Mouse (Mus musculus) monocyte, adult 2 months (primary cell): ENCODE data around the gene Ift52.
"Not testable (repeated sequence)": the region's sequence is repeated elsewhere in the genome, so short reads cannot be mapped to it uniquely, and the experiment has no call there.

Source experiments
- DNase-seq, 2 experiments: peaks; one replicate each; pipeline ENCODE4 v3.0.0; 2022; ENCODE audit warnings: low spot score in 2 of 2, low read depth in 1 of 2

Gene Ift52

DNA sequence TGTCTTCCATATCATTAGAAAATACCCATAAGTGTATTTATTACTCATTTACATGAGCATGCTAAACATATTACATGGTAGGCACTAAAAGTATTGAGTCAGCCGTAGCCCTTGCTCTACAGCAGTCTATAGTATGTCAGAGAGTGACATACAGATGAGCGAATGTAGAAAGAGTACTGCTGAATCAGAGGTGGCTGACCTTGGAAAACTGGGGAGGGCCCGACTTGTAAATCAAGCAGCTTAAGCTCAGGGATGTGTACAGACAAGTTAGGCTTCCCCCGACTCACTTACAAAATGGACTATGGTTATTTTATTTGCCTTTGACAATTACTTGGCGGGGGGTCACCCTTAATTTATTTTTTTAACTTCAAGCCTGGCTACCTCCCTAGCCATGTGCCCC lies 14.1 kb downstream of the Ift52 start:
- DNase-seq = no peak

DNA sequence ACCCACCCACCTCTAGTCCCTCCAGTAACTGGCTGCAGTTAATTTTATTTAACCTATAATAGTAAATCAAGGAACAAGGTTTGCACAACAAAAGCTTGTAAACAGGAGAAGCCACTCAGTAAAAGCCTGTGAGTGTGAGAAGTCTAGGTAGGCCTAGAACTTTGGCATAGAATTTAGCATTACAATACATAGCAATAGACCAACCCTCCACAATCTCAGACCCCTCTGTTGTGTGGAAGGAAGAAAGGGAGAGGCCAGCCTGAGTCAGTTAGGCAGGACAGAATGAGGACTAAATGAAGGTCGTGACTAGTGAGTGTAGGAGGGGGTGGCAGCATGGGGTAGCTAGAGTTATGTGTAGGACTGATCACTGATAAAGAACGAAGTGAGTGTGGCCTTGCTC lies 14.6 kb downstream of the Ift52 start:
- DNase-seq = no peak

DNA sequence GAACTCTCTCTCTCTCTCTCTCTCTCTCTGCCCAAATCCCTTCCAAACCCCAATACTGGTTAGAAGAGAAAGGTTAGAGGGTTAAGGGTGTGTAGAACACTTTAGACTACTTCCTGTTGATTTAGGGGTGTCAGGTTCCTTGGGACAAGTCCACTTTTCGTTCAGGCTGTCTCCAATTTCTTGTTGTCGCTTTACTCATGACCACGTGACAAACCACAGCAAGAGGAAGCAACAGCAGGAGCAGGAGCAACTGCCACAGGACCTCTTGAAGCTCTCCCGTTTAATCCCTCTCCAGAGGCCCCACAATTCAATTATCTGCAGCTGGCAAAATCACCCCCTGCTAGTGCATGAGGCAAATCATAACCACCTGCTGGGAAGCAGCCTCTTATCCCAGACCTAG lies 15.5 kb downstream of the Ift52 start:
- DNase-seq = no peak

DNA sequence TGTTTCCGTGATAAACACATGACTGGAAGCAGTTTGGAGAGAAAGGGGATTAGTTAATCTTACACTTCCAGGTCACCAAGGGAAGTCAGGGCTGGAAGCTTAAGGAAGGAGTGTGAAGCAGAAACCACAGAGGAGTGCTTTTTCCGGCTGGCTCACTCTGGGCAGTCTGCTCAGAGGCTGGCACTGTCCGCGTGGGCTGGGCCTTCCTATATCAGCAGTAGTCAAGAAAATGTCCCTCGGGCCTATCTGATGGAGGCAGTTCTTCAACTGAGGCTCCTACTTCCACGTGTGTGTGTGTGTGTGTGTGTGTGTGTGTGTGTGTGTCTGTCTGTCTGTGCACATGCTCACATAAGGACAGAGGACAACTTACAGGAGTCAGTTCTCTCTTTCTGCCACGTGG lies 22.8 kb downstream of the Ift52 start:
- DNase-seq = no peak

DNA sequence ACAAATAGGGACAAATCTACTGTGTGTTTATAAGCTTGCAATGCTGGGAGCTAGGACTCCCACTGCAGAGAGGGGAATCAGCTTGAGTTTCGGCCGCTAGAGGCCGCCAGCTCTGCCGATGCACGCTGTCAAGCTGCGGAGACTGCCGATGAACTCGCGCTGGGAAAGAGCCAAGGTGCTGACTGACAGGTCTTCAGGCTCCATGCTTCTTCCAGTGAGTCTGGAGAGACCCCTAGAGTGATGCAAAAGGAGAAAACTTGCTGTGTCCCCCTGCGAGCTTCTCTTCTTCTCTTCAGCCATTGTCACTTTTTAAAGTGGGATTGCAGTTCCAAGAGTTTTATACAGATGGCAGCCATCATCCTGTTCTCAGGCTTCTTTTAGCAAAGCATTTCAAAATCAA lies 31.0 kb downstream of the Ift52 start:
- peak in 1 of 2 experiments; percentile 7 for DNase-seq

DNA sequence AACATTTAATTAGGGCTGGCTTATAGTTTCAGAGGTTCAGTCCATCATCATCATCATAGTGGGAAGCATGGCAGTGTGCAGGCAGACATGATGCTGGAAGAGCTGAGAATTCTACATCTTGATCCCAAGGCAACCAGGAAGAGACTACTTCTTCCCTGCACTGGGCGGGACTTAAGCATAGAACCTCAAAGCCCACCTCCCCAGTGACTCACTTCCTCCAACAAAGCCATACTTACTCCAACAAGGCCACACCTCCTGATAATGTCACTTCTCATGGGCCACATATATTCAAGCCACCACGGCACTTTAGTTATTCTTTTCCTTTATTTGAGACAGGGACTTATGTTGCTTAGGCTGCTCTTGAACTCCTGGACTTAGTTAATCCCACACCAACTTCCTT lies 32.0 kb downstream of the Ift52 start:
- DNase-seq = no peak

DNA sequence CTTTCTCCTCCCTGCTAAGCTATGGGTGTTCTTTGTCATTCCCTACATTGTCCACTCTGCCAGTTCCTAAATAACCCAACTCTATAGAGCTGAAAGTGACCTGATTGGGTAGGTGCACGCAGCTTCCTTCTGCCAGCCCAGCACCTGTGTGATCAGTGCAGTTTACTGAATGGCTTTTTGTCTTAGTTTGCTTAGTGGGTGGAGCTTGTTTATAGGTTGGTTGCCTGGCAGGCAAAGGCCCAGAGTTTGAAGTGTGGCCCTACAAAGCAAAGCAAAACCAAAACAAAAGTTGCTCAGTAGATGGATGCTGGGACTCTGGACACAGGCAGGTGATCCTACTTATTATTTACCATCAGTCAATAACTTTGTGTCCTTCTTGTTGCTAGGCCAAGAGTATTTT lies 34.5 kb downstream of the Ift52 start:
- DNase-seq = no peak

DNA sequence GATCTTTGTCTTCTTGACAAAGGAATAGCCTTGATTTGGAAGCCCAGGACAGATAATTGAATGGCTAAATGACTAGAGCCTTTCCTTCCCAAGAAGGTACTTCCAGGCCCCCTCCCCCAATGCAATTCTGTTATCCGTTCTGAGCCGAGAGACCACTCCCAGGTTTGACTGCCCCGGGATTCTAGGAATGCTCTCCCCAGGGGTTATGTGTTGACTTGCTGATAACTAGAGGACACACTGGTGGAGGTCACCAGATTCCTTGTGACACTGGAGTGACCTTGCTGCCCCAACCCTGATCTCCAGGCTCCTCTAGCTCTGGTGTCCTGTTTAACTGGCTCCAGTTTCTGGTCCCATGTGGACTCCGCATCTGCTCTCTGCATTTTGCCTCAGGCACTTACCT lies 34.9 kb downstream of the Ift52 start:
- no peak for DNase-seq

DNA sequence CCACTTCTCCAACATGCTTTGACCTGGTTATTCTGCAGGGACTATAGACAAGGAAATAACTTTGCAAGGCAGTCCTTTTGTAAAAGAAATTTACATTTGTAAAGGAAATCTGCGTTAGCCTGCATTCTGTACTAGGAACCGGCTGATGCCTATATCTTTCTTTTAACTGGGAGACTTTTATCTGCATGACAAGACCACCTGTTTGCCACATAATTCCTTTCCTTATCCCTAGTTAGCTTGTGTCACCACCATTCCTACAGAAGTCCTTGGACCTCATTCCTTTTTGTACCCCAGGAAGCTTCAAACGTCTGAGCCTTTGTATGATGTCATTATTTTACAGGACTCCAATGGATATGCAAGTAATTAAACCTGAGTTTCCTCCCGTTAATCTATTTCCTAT lies 35.7 kb downstream of the Ift52 start:
- no peak for DNase-seq

DNA sequence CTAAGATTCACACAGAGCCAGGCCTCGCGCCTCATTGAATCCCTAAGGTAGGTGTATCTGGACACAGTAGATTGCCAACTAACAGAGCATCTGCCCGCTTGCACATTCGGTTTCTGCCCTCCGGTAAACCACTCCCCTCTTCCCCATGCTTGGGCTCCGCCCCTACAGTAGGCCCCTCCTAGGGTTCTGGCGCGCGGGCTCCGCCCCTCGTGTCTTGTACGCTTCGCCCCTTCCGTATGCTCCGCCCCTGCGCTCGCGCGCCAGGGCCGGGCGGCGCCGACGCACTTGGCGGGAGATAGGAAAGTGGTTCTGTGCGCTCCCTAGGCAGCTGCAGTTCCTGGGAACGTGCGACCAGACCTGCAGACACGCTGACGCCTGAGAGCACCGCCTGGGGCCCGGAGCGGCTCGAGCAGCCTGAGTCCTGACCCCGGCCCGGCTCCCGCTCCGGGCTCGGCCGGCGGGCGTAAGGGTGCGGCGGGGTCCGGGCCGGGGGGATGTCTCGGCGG lies 37.2 kb downstream of the Ift52 start, which contains the start of gene Mybl2:
TSS of gene Mybl2 (plus strand) at position 353 of the 506 bp plus-strand sequence.
- peak; percentile 89 to 91 for DNase-seq

DNA sequence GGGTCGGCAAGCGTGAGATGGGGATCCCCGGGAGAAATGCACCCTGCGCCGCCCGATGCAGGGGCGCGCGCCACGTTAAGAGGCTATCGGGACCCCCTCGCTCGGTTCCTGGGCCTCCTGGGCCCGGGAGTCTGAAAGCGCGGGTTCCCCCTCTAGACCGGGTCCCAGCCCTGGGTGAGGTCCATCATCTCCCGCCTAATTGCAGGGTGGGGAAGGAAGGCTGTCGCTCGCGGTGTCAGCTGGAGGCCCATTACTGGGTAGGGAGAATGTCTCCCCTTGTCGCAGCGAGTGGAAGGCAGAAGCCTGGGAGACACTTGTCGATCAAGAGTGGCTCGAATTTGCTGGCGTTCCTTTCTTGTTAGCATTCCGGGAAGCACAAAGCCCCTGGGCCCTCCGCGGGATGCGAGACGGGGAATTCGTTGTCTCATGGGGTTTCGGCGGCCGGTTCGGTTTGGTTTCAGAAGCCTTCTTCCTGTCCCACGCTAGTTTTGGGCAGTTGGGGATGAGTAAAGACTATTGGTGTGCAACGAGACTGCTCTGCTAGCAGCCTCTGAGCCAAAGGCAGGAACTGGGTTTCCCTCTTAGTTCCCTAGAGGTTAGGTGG lies 37.8 kb downstream of the Ift52 start:
- no peak for DNase-seq

DNA sequence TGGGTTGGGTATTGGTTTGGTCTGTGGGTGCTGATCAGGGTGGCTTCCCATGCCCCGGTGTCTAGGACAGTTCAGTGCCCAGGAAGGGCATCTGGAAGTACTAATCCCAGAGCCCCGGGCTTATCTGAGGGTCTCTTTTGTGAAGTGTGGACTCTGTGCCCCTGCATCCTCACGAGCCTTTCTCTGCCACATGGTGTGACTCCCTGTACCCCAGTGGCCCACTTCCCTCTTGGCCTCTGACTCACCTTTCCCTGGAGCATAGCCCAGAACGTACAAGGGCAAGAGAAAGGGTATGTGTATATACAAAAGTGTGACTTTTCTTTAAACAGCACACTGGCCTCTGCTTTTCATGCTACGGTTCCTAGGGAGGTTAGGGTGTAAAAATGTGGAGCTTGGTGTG lies 38.6 kb downstream of the Ift52 start:
- DNase-seq = no peak

DNA sequence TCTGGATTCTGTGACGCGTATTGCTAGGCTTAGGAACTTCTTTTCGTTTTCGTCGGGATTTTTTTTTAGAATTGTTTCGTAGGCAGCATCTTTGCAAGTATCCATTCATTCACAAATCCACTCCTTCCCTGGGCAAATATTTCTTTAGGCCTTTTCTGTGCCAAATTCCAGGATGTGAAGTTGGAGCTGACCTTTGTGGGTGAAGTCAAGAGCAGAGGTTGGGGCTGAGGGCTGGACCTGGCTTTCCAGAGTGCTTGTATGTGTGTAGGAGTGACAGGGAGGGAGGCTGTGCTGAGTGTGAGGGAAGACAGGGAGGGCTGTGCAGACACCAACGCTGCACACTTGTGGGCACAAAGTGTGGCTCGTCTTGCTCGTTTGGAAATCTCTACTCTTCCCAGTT lies 39.4 kb downstream of the Ift52 start:
- no peak for DNase-seq

DNA sequence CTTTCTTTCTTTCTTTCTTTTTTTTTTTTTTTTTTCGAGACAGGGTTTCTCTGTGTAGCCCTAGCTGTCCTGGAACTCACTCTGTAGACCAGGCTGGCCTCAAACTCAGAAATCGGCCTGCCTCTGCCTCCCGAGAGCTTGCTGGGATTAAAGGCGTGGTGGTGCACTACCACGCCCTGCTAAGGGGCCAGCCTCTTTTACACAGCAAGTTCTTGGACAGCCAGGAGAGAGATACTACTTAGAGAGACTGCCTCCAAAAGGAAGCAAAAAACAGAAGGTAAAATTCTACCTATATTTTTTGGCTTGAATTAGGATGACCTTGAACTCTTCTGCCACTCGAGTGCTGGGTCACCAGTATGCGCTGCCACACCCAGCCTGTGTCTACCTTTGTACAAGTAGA lies 41.8 kb downstream of the Ift52 start:
- not testable (repeated sequence) for DNase-seq

DNA sequence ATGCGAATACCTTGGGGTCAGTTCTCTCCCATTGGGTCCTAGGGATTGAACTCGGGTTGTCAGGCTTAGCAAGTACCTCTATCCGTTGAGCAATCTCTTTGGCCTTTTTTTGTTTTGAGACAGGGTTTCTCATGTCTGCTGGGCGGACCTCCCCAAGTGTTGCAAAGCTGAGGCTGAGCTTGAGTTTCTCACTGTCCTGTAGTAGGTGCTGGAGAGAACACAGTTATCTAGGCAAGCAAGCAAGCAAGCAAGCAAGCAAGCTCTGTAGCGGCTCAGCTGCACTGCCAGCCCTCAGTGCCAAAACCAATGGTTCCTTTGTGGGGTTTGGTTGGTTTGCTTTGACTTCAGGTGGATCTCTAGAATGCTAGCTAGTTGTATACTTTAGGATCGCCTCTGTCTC lies 43.5 kb downstream of the Ift52 start:
- no peak for DNase-seq

DNA sequence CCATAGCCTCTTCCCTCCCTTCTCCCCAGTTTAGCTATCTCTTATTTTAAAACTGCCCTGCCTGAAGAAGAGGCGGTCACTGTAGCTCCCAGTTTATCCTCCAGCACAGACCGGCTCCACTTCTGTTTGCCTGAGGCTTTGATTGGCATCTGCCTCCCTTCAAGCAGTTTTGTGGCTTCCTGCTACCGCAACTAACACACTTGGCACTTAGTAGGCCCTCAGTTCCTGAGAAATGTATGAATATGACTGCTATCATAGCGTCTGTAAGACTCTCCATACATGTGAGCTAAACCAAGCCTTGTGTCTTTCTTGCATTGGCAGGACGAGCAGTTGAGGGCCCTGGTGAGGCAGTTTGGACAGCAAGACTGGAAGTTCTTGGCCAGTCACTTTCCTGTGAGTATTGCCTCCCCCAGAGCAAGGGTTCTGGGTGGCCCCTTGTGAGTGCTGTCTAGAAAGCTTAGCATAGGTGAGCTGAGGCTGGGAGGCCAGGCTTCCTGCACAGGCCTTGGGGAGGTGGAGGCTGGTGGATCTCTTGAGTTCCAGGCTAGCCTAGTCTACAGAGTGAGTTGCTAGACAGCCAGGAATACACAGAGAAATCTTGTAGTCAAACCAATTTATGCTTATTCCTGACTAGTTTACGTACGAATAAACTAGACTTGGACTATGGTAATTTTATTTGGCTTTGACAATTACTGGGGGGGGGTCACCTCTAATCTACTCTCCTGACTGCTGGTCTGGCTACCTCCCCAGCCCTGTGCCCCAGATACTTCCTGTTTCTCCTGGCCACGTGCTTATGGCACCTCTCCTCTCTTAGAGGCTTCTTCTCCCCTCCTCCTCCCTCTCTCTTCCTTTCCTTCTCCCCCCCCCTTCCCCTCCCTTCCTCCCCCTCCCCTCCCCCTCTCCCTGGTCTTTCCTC lies 44.3 kb downstream of the Ift52 start:
- no peak for DNase-seq

DNA sequence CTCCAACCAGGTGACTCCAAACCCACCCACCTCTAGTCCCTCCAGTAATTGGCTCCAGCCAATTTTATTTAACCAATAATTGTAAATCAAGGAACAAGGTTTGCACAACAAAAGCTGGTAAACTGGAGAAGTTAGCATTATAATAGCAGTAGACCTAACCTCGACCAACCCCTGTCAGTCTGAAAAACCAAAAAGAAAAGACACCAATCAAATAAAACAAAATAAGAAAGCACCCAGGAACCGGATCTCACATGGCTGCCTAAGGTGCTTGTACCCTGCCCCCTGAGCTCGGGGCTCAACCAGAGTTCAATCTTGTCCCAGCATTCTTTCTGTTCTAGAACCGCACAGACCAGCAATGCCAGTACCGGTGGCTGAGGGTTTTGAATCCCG lies 45.0 kb downstream of the Ift52 start:
- DNase-seq = no peak

DNA sequence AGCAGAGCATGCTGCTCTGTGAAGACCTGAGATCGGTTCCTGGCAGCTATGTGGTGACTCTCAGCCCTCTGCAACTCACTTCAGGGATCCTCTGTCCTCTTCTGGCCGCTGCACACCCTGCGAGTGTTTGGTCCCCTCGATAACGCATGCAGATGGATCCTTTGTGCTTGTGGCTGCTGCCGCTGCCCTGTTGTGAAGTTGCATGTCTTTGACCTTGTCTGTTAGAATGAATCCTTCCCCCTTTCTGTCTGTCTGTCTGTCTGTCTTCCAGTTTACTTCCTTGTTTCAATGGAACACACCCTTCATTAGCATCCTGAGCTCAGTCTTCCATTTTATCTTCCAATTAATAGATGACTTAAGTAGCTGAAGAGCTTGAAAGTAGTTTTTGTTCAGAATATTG lies 49.2 kb downstream of the Ift52 start:
- DNase-seq = no peak

DNA sequence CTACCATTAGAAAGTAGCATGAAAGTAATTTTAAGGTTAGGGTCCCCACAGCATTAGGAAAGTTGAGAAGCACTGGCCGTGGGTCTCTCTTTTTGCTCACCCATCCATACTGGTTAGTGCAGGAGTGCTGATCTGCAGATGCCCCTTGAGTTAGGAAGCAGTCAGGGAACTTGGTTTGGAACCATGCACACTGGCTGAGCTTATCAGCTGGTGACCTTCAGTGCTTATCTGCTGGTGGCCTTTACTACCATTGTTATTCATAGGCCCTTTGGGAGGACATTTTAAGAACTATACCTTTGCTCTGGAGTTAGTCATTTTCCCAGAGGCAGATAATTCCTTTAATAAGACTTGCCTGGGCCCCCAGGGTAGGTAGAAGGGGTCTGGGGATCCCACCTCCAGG lies 50.1 kb downstream of the Ift52 start:
- DNase-seq = no peak

DNA sequence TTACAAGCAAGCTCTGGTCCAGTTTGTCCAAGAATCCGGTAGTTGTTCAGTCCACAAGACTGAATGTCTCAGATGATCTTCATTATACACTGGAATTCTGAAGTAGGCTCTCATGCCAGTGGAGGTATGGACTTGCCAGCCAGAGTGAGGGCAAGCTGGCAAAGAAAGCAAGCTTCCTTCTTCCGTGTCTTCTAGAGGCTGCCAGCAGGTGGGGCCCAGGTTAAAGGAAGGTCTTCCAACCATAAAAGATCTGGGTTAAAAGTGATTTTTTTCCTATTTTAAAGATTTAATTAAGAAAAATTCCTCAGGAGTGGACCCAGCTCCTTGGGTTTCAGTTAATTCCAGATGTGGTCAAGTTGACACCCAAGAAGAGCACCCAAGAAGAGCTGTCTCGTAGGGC lies 53.1 kb downstream of the Ift52 start:
- no peak for DNase-seq

DNA sequence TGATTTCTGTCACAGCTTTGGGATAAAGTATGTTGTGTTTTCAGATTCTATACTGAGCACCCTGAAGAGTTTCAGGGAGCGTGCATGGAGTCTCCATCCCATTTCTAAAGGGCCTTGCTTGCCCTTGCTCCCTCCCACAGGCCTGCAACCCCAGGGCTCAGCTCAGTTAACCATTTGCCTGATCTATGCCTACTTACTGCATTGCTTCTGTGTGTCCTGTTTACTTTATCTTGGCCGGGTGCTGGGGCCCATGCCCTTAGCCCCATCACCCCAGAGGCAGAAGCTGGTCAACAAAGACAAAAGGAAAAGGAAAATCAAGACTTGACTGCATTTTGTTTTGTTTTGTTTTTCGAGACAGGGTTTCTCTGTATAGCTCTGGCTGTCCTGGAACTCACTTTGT lies 54.4 kb downstream of the Ift52 start:
- no peak for DNase-seq

DNA sequence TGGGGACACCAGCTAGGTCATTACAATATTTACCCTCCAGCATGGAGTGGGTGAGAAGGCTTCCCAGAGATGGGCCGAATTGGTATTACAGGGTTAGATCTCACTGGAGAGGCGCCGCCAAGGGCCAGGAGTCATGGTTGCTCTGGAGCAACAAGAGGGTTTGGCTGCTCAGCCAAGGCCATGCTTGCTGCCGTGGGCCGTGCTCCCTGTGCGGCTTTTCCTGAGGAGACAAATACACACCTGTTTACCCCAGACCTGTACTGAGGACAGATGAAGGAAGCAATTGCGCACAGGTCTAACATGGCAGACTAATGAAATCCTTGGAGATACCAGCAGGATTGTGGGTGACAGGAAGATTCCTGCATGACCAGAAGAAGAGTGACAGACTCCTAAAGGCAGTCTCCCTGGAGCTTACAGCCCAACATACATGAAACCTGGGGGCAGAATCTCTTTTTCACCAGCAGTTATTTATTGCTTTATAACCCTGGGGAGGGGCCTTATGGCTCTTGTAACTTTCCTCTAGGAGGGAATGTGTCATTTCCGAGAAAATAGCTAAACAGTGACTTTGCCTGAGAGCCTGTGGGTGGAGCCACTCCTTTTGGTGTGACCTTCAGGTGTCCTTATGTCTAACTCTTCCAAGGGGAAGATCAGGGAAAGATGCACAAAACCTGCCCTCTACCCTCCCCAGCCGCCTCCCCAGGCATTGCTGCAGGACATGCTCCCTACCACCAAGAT lies 56.0 kb downstream of the Ift52 start:
- DNase-seq = no peak
